Mouse (Mus musculus) right cerebral cortex, adult 18-20 months (tissue): ENCODE data around the gene Ptpra.

ENCODE experiments used
- DNase-seq: peaks from one replicate; pipeline ENCODE4 v3.0.0; 2022; ENCODE audit warnings: mixed read lengths

The Ptpra gene

DNA sequence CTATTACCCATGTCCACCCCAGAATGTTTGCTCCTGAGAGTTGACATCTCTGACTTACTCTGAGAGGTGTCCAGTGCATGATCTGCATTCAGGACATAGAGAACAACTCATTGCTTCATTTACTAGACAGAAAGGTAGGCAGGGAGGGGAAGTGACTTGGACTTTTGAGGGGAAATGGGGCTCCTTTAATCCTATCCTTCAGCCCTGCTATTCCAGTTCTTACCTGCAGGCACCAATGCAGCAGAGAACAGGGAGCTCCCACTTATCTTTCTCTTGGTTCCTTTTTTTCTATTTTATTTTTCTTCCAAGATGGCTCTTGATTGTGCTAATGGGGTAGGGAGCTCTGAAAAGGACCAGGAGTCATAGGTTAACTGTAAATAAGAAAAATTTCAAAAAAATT lies 1.6 kb upstream of the Ptpra start:
- no peak for DNase-seq

GRCm38 (mm10) chr2:130449021-130449793 lies 871 bp upstream of the Ptpra start:
- DNase-seq = no peak

- peak; percentile 82 for DNase-seq
Observed at GRCm38 (mm10) chr2:130450434-130450796, 337 bp downstream of the Ptpra start.

- DNase-seq = no peak
Observed at GRCm38 (mm10) chr2:130451086-130451726, 1.1 kb downstream of the Ptpra start.

- DNase-seq = no peak
Observed at GRCm38 (mm10) chr2:130451727-130452090, 1.6 kb downstream of the Ptpra start.

DNA sequence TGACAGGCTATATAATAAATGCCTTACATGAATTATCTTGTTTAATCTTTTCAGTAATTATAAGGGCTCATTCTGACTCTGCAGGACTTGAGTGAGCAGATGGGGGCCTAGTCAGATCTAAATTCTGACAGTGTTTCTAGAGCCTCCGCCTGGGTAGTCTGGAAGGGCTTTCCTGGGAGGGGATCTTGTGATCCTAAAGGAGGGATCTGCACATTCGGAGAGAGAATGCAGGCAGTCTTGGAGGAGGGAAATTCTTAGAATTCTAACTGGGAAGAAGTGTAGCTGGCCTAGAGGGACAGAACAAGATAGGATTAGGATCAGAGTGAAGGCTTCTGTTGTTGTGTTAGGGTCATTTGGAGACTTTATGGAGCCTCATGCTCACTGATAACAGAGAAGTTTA lies 2.2 kb downstream of the Ptpra start:
- DNase-seq = no peak

- DNase-seq = peak; percentile 48
Observed at GRCm38 (mm10) chr2:130453421-130453820, 3.3 kb downstream of the Ptpra start.

GRCm38 (mm10) chr2:130454748-130455370 lies 4.8 kb downstream of the Ptpra start:
- DNase-seq = peak; percentile 30

DNA sequence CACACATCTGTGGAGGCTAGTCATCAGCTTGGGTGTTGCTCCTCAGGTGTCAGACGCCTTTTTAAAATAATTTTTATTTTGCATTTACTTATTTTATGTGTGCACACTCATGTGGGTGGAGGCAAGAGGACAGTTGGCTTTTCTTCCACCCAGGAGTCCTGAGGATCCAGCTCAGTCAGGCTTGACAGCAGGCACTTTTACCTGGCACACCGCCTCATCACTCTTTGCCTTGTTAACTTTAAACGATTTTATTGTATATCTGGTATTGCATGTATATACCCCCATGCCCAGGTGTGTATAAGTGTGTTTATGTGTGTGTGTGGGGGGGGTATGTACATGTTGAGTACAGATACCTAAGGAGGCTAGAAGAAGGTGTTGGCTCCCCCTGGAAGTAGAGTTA lies 7.8 kb downstream of the Ptpra start:
- no peak for DNase-seq

GRCm38 (mm10) chr2:130459576-130459975 lies 9.5 kb downstream of the Ptpra start:
- DNase-seq = no peak

- no peak for DNase-seq
Observed at GRCm38 (mm10) chr2:130461287-130462071, 11.4 kb downstream of the Ptpra start.

DNA sequence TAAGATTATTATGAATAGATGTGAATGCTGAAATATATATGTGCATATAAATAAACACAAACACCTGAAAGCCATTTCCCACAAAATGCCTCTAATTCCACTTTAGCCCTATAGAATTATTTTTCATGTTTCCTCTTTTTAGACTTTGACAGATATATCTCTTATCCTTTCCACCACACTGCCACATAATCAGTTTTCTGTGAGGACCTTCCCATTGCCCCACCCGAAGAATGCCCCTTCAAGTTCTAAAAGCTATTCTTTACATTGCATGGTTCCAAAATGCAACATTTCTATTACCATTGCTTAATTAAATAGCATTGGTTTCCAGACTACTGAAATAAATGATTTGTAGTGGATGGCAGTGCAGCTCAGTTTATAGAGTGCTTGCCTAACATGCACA lies 16.4 kb downstream of the Ptpra start:
- DNase-seq = no peak

- DNase-seq = no peak
Observed at GRCm38 (mm10) chr2:130469366-130469765, 19.3 kb downstream of the Ptpra start.

GRCm38 (mm10) chr2:130469935-130470334 lies 19.9 kb downstream of the Ptpra start:
- DNase-seq = no peak

- DNase-seq = no peak
Observed at GRCm38 (mm10) chr2:130472908-130473510, 22.9 kb downstream of the Ptpra start.

GRCm38 (mm10) chr2:130475764-130476163 lies 25.7 kb downstream of the Ptpra start:
- no peak for DNase-seq

DNA sequence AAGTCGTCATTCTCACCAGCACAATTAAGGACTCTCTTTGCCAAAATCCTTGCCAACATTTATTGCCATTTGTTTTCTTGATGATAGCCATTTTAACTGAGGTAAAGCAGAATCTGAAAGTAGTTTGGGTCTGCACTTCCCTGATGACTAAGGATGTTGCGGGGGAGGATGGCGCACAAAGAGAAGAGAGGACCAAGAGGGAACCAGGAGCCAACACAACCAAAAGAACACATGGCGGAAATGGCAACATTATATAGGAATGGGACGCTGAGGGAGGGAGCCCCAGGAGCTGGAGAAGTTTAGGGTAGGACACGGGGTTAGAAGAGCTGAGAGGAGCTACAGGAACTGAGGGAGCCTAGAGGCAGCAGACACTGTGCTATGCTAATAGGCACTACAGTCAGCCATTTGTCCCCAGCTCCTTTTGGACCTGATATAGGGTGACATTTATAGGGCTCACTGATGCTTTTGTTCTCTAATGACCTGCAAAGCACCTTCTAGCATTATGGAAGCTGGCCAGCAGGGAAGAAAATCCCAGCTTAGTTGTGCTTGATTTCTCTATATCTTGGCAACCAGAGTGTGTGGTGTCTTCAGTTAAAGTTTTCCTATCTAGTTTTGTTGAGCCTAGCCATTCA lies 26.7 kb downstream of the Ptpra start:
- DNase-seq = peak; percentile 32

DNA sequence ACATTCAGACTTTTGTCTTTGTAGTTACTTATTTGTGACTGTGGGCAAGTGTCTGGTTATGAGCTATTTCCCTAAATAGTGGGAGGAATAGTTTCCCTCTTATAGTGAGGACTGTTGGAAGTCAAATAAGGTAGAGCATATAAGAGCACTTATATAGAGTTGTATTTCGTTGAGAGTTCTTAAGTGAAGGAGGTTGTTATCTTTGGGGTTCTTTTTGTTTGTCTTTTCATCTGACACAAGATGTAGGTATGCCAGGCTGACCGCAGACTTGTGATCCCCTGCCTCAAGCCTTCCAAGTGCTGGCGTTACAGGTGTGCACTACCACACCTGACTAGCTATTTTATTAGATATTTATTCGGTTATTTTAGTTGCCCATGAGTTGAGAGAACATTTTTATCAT lies 32.1 kb downstream of the Ptpra start:
- DNase-seq = no peak

GRCm38 (mm10) chr2:130482700-130483099 lies 32.6 kb downstream of the Ptpra start:
- DNase-seq = no peak

DNA sequence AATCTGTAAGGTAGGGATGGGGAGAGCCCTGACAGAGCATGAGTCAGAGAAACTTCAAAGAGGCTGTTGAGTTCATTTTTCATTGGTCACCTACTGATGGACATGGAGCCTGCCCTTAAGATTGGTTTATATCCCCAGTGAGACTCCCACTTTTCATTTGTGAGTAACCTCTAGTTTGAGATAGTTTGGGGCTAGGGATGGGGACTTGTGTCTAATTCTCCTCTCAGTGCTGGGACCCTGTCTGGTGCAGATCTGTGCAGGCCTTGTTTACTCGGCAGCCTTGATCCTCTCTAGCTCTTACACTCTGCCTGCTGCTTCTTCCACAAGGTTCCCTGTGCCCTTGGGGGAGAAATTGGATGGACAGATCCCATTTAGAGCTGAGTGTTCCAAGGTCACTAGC lies 34.1 kb downstream of the Ptpra start:
- DNase-seq = no peak

- no peak for DNase-seq
Observed at GRCm38 (mm10) chr2:130488002-130488401, 37.9 kb downstream of the Ptpra start.

GRCm38 (mm10) chr2:130488600-130488999 lies 38.5 kb downstream of the Ptpra start:
- DNase-seq = no peak
